Mouse (Mus musculus): ENCODE measurements around the gene Inpp4a.

DNA sequence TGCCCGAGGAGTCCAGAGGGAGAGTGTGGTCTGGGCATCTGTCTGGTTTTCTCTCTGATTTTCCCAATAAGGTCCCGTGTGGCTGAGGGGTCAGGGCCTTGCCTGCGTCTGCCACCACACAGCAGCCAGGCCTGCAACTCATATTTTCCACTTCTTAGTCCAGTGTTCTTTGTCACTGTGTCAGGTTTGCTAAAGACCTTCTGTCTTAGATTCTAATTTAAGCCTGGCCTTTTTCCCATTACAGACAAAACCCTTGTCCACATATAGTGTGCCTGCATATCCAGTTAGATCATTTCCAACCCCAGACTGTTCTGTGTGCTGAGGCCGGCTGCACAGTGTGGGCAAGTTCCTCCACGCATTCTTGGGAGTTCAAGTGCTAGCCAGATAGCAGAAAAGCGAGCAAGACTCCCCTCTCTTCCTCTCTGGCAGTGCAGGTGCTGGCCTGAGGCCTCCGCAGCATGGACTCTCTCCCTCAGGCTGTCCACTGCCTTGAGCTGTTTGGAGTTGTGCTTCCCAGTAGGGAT is 86.8 kb downstream of the Inpp4a start:
- TF ChIP-seq POLR2AphosphoS2 (IDR thresholded peaks at IDR 0.05; ENCODE audit: low read depth, low read length) (no peak), RAD21 (IDR thresholded peaks at IDR 0.05; ENCODE audit: low read depth, low read length) (no peak), TCF12 (IDR thresholded peaks at IDR 0.05; ENCODE audit: low read depth, low read length) (no peak), E2F4 (IDR thresholded peaks at IDR 0.05; ENCODE audit: insufficient replicate concordance, low read depth, low read length) (no peak), CTCF (conservative IDR thresholded peaks at IDR 0.05 in 1 of 2, IDR thresholded peaks at IDR 0.05 in 1 of 2; ENCODE audit: low read depth in 2 of 2, low read length in 2 of 2) (no peak), EP300 (IDR thresholded peaks at IDR 0.05; ENCODE audit: low read length) (no peak), POLR2A (IDR thresholded peaks at IDR 0.05; ENCODE audit: low read depth, low read length) (no peak), CHD2 (IDR thresholded peaks at IDR 0.05; ENCODE audit: low read length) (no peak)
